Mouse (Mus musculus) hindbrain, embryonic 16.5 days (tissue): ENCODE measurements around the gene Plcb2. TPM values are rescaled to one million over a fixed set of nuclear protein-coding genes. Genes with fewer than 3 reads are reported as not detected.

Source experiments
- ATAC-seq: fragments of 200-750 bp; cut with Nextera tagmentation; 2 replicates; pipeline ENCODE4 v1.8.0; 2017; ENCODE audit warnings: moderate TSS enrichment, moderate library complexity
- H3K27ac ChIP-seq: fragments of 300-500 bp; sonication (generic); 2 replicates; pipeline ENCODE4 v1.5.1; 2014; ENCODE audit warnings: low read depth, mild to moderate bottlenecking, control low read depth, low read length, moderate library complexity
- H3K27me3 ChIP-seq: fragments of 300-500 bp; sonication (generic); replicated peaks from 2 replicates; pipeline ENCODE4 v1.6.1; 2014; ENCODE audit warnings: low read length; ENCODE audit not compliant: control insufficient read depth, insufficient read depth
- H3K36me3 ChIP-seq: fragments of 300-500 bp; sonication (generic); 2 replicates; pipeline ENCODE4 v1.6.1; 2014; ENCODE audit warnings: mild to moderate bottlenecking, low read length, moderate library complexity, mixed read lengths; ENCODE audit not compliant: control insufficient read depth, insufficient read depth
- H3K4me1 ChIP-seq: fragments of 300-500 bp; sonication (generic); 2 replicates; pipeline ENCODE4 v1.6.1; 2014; ENCODE audit warnings: low read depth, low read length; ENCODE audit not compliant: control insufficient read depth, insufficient read depth
- H3K4me2 ChIP-seq: fragments of 300-500 bp; sonication (generic); 2 replicates; pipeline ENCODE4 v1.6.1; 2014; ENCODE audit warnings: mild to moderate bottlenecking, low read length, control low read depth, moderate library complexity
- H3K4me3 ChIP-seq: fragments of 300-500 bp; sonication (generic); 2 replicates; pipeline ENCODE4 v1.5.1; 2014; ENCODE audit warnings: mild to moderate bottlenecking, low read length, control low read depth, moderate library complexity
- H3K9ac ChIP-seq: fragments of 300-500 bp; sonication (generic); 2 replicates; pipeline ENCODE4 v1.6.1; 2014; ENCODE audit warnings: low read depth, mild to moderate bottlenecking, control low read depth, low read length, moderate library complexity
- H3K9me3 ChIP-seq: fragments of 300-500 bp; sonication (generic); 2 replicates; pipeline ENCODE4 v1.6.1; 2014; ENCODE audit warnings: mild to moderate bottlenecking, low read length, moderate library complexity; ENCODE audit not compliant: control insufficient read depth
- WGBS: fragments of 180-500 bp; shearing (Covaris S2); extraction: QIAGEN DNeasy Blood & Tissue Kit; methylation state at CpG from one replicate; pipeline ENCODE4 v1.1.7; 2014; 5-methylcytosine and 5-hydroxymethylcytosine counted together
- polyA plus RNA-seq: library from polyadenylated mRNA; unstranded; fragments of >200 nt; fragmentation: Nextera tagmentation; extraction: Ambion mirVana; gene quantifications from 2 replicates; pipeline ENCODE4 v1.2.1, GENCODE M21; 2015

Gene Plcb2
- polyA plus RNA-seq, 1 experiment from 2014 or later = 0.88 TPM

DNA sequence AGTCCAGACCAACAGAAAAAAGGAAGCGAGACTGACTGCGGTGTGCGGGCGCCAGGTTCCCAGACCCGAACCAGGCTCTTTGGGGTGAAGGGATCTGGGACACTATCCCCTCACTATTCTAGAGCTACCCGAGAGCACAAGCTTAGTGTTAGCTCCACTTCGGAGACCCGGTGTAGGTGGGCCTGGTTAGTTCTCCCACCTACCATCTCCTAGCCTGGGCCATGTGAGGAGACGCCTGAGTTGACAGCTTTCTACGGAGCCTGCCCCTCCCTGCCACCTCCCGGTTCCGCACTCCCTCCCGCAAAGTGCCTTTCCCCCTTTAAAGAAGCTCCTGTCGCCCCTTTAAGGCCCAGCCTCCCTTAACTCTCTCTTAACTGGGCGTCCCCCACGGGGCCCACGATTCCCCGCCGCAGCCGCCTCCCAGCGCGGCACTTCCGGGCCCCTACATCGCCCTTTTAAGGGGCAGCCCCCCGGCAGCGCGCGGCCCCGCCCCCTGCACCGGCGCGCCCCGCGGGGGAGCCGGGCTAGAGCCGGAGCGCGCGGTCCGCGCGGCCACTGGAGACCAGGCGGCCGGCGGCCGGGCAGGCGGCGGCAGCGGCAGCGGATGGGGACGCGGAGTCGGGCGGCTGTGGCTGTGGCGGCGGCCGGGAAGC lies 17.1 kb upstream of the Plcb2 start, which contains the start of gene Inafm2:
Gene Inafm2, plus strand, starts transcription at position 527 of the 653 bp plus-strand sequence.
- H3K4me1 ChIP-seq = peaks cover 34% of the 10 kb centered on the region
- ATAC-seq = peak; percentile 94

GRCm38 (mm10) chr2:118744621-118745020 lies 16.4 kb upstream of the Plcb2 start:
- H3K9me3 ChIP-seq = no peaks in the 10 kb centered on the region
- H3K4me1 ChIP-seq = peaks cover 27% of the 10 kb centered on the region
- no peaks in the 10 kb centered on the region for H3K36me3 ChIP-seq
- no peak overlapping the region for H3K27ac ChIP-seq
- H3K4me2 ChIP-seq = peak overlapping the region; percentile 78
- H3K27me3 ChIP-seq = no peaks in the 10 kb centered on the region
- peak overlapping the region; percentile 90; the same call in 1 of the 2 replicates for H3K4me3 ChIP-seq
- no peak for ATAC-seq
- no peak overlapping the region; the same call in 1 of the 2 replicates for H3K9ac ChIP-seq
- WGBS = 10% methylated on average over 7 of the region's 7 CpGs

More for the DNA sequence above, 17.1 kb upstream of the Plcb2 start, which contains the start of gene Inafm2:
- no peaks in the 10 kb centered on the region for H3K27me3 ChIP-seq
- no peaks in the 10 kb centered on the region for H3K9me3 ChIP-seq
- peak within 1 kb of the TSS; percentile 97 for H3K9ac ChIP-seq
- peak within 1 kb of the TSS; percentile 78 for H3K4me2 ChIP-seq
- no peaks in the 10 kb centered on the region for H3K36me3 ChIP-seq
- H3K27ac ChIP-seq = peak within 1 kb of the TSS; percentile 71
- H3K4me3 ChIP-seq = peak within 1 kb of the TSS; percentile 90
- under 1% methylated on average over 51 of the region's 57 CpGs for WGBS

DNA sequence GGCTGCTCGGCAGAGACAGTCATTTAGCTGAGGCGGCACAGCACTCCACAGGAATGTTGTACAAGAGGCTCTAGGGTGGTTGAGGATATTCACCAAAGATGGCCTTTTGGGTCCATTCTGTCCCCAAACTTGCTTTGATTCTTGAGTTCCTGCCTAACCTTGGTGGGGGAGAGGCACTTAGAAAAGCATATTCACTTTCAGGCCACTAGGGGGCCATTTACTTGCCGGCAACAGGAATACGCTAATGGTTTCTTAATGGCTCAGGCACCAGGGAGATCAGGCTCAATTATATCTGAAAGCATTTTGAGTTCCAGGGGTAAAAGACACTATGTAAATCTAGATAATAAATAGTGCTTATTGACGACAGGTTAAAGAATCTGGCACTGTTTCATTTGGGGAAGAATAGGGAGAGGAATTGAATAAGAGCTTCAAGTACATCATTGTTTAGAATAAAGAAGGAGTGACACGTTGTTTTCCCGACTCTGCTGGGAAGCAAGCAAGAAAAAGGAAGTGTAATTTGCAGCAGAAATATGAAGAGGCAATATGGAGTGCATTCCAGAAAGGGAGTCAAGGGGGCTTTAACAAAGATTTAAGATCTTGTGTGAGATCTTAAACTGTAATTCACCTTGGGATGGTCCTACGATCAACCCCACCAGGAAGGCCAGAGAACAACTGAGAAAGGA lies 15.2 kb upstream of the Plcb2 start:
- H3K4me3 ChIP-seq = no peak overlapping the region
- ATAC-seq = no peak
- 22% methylated on average over 8 of the region's 8 CpGs for WGBS

GRCm38 (mm10) chr2:118741183-118741582 lies 12.9 kb upstream of the Plcb2 start:
- H3K27me3 ChIP-seq = no peaks in the 10 kb centered on the region
- H3K36me3 ChIP-seq = no peaks in the 10 kb centered on the region
- ATAC-seq = no peak
- no peak overlapping the region for H3K4me3 ChIP-seq
- no peaks in the 10 kb centered on the region for H3K9me3 ChIP-seq
- peaks cover 6% of the 10 kb centered on the region for H3K4me1 ChIP-seq
- H3K9ac ChIP-seq = no peak overlapping the region
- WGBS = 73% methylated on average over 9 of the region's 9 CpGs
- no peak overlapping the region for H3K4me2 ChIP-seq
- no peak overlapping the region for H3K27ac ChIP-seq

More for the DNA sequence above, 15.2 kb upstream of the Plcb2 start:
- no peak overlapping the region for H3K9ac ChIP-seq
- no peaks in the 10 kb centered on the region for H3K9me3 ChIP-seq
- H3K27ac ChIP-seq = no peak overlapping the region
- no peaks in the 10 kb centered on the region for H3K36me3 ChIP-seq
- no peak overlapping the region for H3K4me2 ChIP-seq
- no peaks in the 10 kb centered on the region for H3K27me3 ChIP-seq
- H3K4me1 ChIP-seq = peaks cover 23% of the 10 kb centered on the region

DNA sequence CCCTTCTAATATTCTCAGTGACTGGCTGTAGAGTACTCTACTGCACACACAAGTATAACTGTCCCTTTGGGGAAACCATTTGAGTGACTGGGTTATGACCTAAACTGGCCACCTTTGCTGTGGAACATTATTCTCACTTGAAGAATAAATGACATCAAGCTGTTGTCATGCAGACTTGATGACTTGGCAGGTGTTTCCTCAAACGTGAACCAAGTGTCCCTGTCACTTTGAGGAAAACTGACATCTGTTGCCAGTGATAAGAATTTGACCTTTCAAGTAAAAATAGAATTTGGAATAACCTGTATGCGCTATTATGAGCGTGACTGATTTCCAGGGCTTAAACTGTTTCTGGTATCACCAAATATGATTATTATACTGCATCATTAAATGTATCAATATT lies 12.1 kb upstream of the Plcb2 start:
- Histone ChIP-seq H3K4me1 (peaks cover 6% of the 10 kb centered on the region), H3K4me3 (no peak overlapping the region), H3K27me3 (no peaks in the 10 kb centered on the region), H3K9me3 (no peaks in the 10 kb centered on the region), H3K4me2 (no peak overlapping the region), H3K27ac (no peak overlapping the region), H3K9ac (no peak overlapping the region), H3K36me3 (no peaks in the 10 kb centered on the region)
- WGBS = 70% methylated on average over 3 of the region's 3 CpGs
- ATAC-seq = no peak

- Histone ChIP-seq H3K9ac (no peak overlapping the region), H3K27ac (no peak overlapping the region), H3K9me3 (no peaks in the 10 kb centered on the region), H3K27me3 (no peaks in the 10 kb centered on the region; the same call in 1 of the 2 replicates), H3K4me2 (no peak overlapping the region), H3K4me1 (no peaks in the 10 kb centered on the region), H3K36me3 (no peaks in the 10 kb centered on the region), H3K4me3 (no peak overlapping the region)
- WGBS = 65% methylated on average over 5 of the region's 5 CpGs
- ATAC-seq = no peak
These were observed 5.1 kb upstream of the Plcb2 start for GRCm38 (mm10) chr2:118733341-118733740.

DNA sequence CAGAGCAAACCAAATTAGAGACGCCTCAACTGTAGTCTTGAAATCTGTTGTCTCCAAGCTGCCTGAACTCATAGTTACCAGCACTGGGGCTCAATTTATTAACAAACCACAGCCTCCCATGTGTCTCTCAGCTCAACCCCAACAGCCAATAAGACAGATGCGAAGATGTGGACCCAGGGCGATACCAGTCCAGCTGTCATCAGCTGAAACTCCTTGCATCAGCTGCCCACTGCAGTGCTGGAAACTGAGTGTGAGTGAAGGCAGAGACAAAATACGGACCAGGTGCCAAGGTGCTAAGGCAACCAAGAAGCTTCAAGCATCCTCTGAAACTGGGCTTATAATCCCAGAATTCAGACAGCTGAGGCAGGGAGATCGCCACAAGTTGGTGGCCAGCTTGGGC lies 3.7 kb upstream of the Plcb2 start:
- H3K4me2 ChIP-seq = no peak overlapping the region
- no peaks in the 10 kb centered on the region for H3K9me3 ChIP-seq
- H3K27me3 ChIP-seq = peaks cover 3% of the 10 kb centered on the region; the same call in 1 of the 2 replicates
- H3K9ac ChIP-seq = no peak overlapping the region
- H3K4me1 ChIP-seq = no peaks in the 10 kb centered on the region
- no peak overlapping the region for H3K27ac ChIP-seq
- ATAC-seq = no peak
- no peak overlapping the region for H3K4me3 ChIP-seq
- 77% methylated on average over 5 of the region's 5 CpGs for WGBS
- no peaks in the 10 kb centered on the region for H3K36me3 ChIP-seq

DNA sequence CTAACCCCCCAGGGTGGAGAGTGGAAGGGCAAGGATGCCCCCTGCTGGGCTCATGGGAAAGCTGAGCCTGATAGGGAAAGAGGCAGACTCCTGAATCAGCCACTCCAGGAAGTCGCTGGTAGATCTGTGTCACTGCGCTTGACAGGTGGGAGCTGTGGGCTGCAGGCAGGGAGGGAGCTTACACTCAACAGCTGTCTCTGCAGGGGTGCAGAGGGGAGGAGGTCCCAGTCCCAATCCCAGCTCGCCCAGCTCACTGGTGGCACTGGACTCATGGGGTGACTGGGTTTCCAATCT lies 2.3 kb upstream of the Plcb2 start:
- H3K4me3 ChIP-seq = no peak overlapping the region
- no peak overlapping the region for H3K27ac ChIP-seq
- peaks cover 3% of the 10 kb centered on the region for H3K27me3 ChIP-seq
- H3K9me3 ChIP-seq = no peaks in the 10 kb centered on the region
- H3K36me3 ChIP-seq = no peaks in the 10 kb centered on the region
- no peak overlapping the region for H3K4me2 ChIP-seq
- H3K9ac ChIP-seq = no peak overlapping the region
- peak; percentile 40; the same call in 1 of the 2 replicates for ATAC-seq
- no peaks in the 10 kb centered on the region for H3K4me1 ChIP-seq
- 7% methylated on average over 3 of the region's 3 CpGs for WGBS

DNA sequence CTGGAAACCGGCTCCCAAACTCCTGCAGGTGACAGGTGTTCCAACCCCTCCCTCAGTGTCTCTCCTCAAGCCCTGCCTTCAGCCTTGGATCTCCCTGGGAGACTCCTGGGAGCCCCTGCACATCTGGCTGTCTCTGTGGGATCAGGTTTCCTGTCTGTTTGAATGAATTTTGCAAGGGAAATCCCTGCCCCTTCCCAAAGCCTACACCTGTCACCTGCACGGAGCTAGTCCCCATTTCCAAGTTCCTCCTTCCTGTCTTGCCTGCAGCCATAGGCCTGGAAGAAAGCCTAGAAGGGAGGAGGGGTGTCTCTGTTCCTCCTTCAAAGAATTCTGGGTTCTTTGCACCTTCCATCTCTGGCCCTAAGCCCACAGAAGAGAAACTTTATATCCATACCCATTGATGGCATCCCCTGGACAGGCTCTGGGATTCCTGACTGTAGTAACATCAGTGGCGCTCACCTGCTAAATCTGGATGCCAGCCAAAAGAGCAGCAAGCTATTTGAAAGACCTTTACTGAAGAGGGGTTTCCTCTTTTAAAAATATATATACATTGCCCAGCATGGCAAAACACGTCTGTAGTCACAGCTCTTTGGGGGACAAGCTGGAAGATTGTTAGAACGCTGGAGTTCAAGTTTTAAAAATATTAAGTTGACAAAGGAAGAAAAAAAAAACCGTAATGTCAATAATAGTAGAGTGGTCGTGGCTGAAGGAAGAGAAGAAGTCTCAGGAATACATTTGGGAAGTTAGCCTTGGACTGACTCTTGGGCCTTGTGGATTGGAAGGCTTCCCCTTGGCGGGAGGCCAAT lies 1.8 kb upstream of the Plcb2 start:
- H3K9ac ChIP-seq = no peak overlapping the region
- H3K36me3 ChIP-seq = no peaks in the 10 kb centered on the region
- no peak overlapping the region for H3K4me2 ChIP-seq
- H3K4me3 ChIP-seq = no peak overlapping the region
- no peaks in the 10 kb centered on the region for H3K9me3 ChIP-seq
- H3K4me1 ChIP-seq = no peaks in the 10 kb centered on the region
- H3K27ac ChIP-seq = no peak overlapping the region
- WGBS = 22% methylated on average over 8 of the region's 8 CpGs
- H3K27me3 ChIP-seq = peaks cover 3% of the 10 kb centered on the region
- ATAC-seq = peak; percentile 9; the same call in 1 of the 2 replicates
